Mouse (Mus musculus) heart, embryonic 12.5 days (tissue): ENCODE measurements around the gene Neurl1b. TPM values are rescaled to one million over a fixed set of nuclear protein-coding genes. Genes with fewer than 3 reads are reported as not detected.

Source experiments
- ATAC-seq: fragments of 200-750 bp; cut with Nextera tagmentation; 2 replicates; pipeline ENCODE4 v1.8.0; 2017; ENCODE audit warnings: moderate TSS enrichment, moderate library complexity; ENCODE audit not compliant: insufficient number of reproducible peaks, low FRiP score
- H3K27ac ChIP-seq: fragments of 300-500 bp; sonication (generic); 2 replicates; pipeline ENCODE4 v1.5.1; 2016; ENCODE audit warnings: mild to moderate bottlenecking, moderate library complexity; ENCODE audit not compliant: poor library complexity, severe bottlenecking
- H3K27me3 ChIP-seq: fragments of 300-500 bp; sonication (generic); replicated peaks from 2 replicates; pipeline ENCODE4 v1.6.1; 2016; ENCODE audit warnings: mild to moderate bottlenecking, moderate library complexity
- H3K36me3 ChIP-seq: fragments of 300-500 bp; sonication (generic); 2 replicates; pipeline ENCODE4 v1.6.1; 2016; ENCODE audit warnings: mild to moderate bottlenecking, moderate library complexity
- H3K4me1 ChIP-seq: fragments of 300-500 bp; sonication (generic); replicated peaks from 2 replicates; pipeline ENCODE4 v1.6.1; 2016; ENCODE audit warnings: mild to moderate bottlenecking
- H3K4me2 ChIP-seq: fragments of 300-500 bp; sonication (generic); 2 replicates; pipeline ENCODE4 v1.6.1; 2016; ENCODE audit warnings: mild to moderate bottlenecking, moderate library complexity
- H3K4me3 ChIP-seq: fragments of 300-500 bp; sonication (generic); 2 replicates; pipeline ENCODE4 v1.5.1; 2016; ENCODE audit warnings: mild to moderate bottlenecking
- H3K9ac ChIP-seq: fragments of 300-500 bp; sonication (generic); 2 replicates; pipeline ENCODE4 v1.6.1; 2016; ENCODE audit warnings: mild to moderate bottlenecking, moderate library complexity
- H3K9me3 ChIP-seq: fragments of 300-500 bp; sonication (generic); replicated peaks from 2 replicates; pipeline ENCODE4 v1.6.1; 2016; ENCODE audit warnings: mild to moderate bottlenecking, moderate library complexity
- WGBS: fragments of 180-500 bp; shearing (Covaris S2); methylation state at CpG from one replicate; pipeline ENCODE4 v1.1.7; 2016; 5-methylcytosine and 5-hydroxymethylcytosine counted together
- polyA plus RNA-seq: library from polyadenylated mRNA; unstranded; fragments of >200 nt; fragmentation: Nextera tagmentation; extraction: Ambion mirVana; gene quantifications from 2 replicates; pipeline ENCODE4 v1.2.1, GENCODE M21; 2016

The Neurl1b gene
- polyA plus RNA-seq, 1 experiment from 2014 or later: 2.4 TPM

DNA sequence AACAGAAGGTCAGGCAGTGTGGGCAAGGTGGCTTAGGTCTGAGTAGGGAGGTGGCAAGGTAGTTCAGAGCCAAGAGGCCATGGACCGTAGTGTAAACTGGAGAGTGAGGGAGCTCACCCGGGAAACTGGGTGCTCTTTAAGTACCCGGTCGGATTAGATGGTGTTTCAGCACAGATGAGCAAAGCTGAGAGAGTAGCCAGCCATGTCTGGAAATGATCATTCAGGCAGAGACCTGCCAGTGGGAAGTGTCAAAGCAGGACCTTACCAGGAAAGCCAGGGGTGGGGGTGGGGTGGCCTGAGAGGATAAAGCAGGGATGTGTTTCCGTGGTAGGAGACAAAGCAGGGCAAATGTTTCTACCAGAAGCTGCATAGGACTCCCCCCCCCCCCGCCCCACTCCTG lies 62.2 kb downstream of the Neurl1b start:
- no peak overlapping the region for H3K4me2 ChIP-seq
- ATAC-seq: no peak

DNA sequence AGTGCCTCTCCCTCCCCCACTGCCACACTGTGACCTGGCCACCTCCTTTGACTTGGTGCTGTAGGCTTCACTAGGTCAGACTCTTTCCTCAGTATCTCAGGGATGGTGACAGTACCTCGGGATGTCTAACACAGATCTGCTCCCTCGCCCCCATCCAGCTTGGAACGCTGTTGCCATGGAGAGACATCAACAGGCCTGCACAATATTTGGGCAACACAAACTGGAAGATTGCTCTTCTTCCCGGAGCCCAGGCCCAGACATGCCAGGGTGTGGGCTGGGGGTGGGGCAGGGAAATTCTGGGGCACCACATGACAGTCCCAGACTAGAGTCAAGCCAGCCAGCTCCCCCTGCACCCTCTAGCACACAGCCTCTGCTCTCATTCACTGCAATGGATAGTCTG lies 64.0 kb downstream of the Neurl1b start:
- Histone ChIP-seq H3K9me3 (no peaks in the 10 kb centered on the region), H3K27me3 (no peaks in the 10 kb centered on the region), H3K4me3 (no peak overlapping the region), H3K27ac (peak overlapping the region; percentile 46; the same call in 1 of the 2 replicates), H3K4me1 (peaks cover 23% of the 10 kb centered on the region), H3K4me2 (no peak overlapping the region), H3K36me3 (no peaks in the 10 kb centered on the region), H3K9ac (peak overlapping the region; percentile 33; the same call in 1 of the 2 replicates)
- 0 out of 2 replicates have a peak, but pooled peaks have one; percentile 19 for ATAC-seq
- WGBS: 40% methylated on average over 4 of the region's 4 CpGs

More for the DNA sequence above, 62.2 kb downstream of the Neurl1b start:
- Histone ChIP-seq H3K9me3 (no peaks in the 10 kb centered on the region), H3K9ac (no peak overlapping the region), H3K36me3 (no peaks in the 10 kb centered on the region), H3K27ac (no peak overlapping the region), H3K27me3 (no peaks in the 10 kb centered on the region), H3K4me3 (no peak overlapping the region), H3K4me1 (peaks cover 23% of the 10 kb centered on the region)
- 35% methylated on average over 6 of the region's 6 CpGs for WGBS

DNA sequence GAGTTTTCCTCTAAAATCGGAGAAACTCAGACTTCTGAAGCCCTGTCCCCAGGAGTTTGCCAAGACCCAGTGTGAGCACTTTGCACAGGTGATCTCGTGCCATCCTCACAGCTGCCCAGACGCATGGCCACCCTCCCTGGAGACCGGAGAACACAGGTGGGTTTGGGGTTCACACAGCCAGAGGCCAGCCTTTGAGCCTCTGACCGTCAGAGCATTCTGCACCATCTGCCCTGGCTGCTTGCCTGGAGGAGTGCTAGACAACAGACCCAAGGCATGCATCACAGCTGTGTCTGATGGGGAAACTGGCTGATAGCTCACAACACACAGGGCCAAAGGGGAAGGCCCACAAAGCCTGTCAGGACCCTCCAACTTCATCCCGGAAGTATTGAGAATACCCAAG lies 65.0 kb downstream of the Neurl1b start:
- WGBS: 74% methylated on average over 6 of the region's 6 CpGs
- no peaks in the 10 kb centered on the region for H3K9me3 ChIP-seq
- no peak overlapping the region for H3K9ac ChIP-seq
- H3K27ac ChIP-seq: no peak overlapping the region
- H3K36me3 ChIP-seq: no peaks in the 10 kb centered on the region
- H3K27me3 ChIP-seq: no peaks in the 10 kb centered on the region
- no peak overlapping the region for H3K4me3 ChIP-seq
- H3K4me2 ChIP-seq: no peak overlapping the region
- ATAC-seq: no peak
- H3K4me1 ChIP-seq: peaks cover 23% of the 10 kb centered on the region

DNA sequence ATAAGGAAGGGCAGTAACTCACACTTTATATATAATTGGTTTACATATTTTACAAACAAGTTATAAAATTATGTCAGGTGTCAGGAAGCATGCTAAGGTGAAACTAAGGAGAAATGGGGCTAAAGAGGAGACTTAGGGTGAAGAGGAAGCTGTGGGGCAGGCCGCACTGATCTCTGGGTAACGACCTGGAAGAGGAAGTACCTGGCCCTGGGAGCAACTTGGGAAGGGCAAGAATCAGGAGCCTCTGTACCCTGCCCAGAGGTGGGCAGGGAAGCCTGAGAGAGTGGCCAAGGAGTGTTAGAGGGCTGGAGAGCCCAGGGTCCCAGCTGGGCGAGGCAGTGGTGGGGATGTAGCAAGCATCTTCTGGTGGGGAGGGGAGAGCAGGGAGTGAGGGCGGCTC lies 66.3 kb downstream of the Neurl1b start:
- Histone ChIP-seq H3K4me1 (peaks cover 23% of the 10 kb centered on the region), H3K36me3 (no peaks in the 10 kb centered on the region), H3K9me3 (no peaks in the 10 kb centered on the region), H3K27ac (no peak overlapping the region), H3K9ac (no peak overlapping the region), H3K27me3 (no peaks in the 10 kb centered on the region), H3K4me3 (no peak overlapping the region), H3K4me2 (no peak overlapping the region)
- no peak for ATAC-seq
- 90% methylated on average over 4 of the region's 4 CpGs for WGBS

DNA sequence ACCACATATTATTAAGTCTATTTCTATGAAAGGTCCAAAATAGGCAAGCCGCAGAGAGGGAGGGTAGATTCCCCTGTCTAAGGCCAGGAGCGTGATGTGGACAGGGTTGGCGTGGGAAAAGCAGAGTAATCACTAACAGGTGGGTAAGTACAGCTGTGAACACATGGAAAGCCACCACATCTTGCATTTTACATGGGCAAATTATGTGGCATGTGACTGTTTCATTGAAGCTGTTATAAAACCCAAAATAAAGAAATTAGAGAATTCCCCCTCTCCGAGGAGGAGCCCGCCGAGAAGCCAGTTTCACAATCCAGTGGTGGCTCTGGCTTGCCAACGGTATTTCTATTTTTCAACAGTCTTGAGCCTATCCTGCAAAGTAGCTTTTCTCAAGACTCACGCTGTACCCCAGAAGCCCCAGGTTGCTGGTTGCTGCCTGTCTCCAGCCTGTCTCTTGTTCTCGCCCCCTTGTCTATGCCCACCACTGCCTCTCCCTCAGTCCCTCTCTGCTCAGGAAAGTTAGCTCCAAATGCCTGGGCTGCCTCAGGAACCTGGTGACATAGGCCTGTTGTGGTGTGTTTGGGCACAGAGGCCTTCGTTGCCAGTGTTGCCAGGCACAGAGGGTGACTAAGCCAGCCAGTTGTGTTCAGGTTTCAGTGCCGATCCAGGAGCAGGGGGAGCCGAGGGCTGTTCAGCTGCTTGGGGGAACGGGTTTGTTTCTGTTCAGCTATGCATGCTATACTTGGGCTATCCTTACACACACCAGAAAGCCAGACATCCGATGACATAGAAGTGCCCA lies 70.2 kb downstream of the Neurl1b start:
- Histone ChIP-seq H3K9me3 (no peaks in the 10 kb centered on the region), H3K4me1 (peaks cover 21% of the 10 kb centered on the region), H3K9ac (no peak overlapping the region), H3K4me3 (no peak overlapping the region), H3K4me2 (no peak overlapping the region), H3K27me3 (no peaks in the 10 kb centered on the region), H3K36me3 (no peaks in the 10 kb centered on the region), H3K27ac (no peak overlapping the region)
- no peak for ATAC-seq
- 85% methylated on average over 14 of the region's 14 CpGs for WGBS

DNA sequence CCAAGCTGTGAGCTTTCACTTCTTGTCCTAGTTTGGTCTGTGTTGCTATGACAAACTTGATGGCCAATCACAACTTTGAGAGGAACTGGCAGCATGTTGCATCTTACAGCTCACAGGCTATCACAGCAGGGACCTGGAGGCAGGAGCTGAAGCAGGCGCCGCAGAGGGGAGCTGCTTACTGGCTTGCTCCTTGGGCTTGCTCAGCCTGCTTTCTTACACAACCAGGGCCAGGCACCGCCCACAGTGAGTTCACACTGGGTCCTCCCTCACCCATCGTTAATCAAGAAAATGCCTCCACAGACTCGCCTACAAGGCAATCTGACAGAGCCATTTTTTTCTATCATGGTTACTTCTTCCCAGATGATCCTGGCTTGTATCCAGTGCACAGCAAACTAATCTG lies 72.6 kb downstream of the Neurl1b start:
- 54% methylated on average over 5 of the region's 5 CpGs for WGBS
- no peak for ATAC-seq
- no peak overlapping the region for H3K27ac ChIP-seq

DNA sequence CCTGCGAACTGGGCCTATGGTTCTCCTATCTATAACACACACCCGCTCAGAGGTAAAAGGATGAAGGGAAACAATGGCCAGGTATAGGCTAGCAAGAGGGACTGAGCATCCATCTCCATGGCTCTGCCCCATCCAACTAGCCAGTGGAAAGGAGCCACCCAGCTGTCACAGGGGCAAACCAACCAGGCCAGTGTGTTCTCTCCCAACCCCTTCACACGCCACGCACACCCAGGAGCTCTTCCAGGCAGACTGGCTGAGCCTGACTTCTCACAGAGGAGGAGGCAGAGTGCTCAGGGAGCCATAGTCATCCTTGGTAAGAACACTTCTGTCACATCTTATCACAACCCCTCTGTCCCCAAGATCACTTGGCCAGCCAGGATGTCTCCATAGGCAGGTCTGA lies 73.3 kb downstream of the Neurl1b start:
- Histone ChIP-seq H3K36me3 (no peaks in the 10 kb centered on the region), H3K9ac (no peak overlapping the region), H3K27me3 (no peaks in the 10 kb centered on the region), H3K4me1 (peaks cover 37% of the 10 kb centered on the region), H3K4me2 (no peak overlapping the region), H3K9me3 (peaks cover 9% of the 10 kb centered on the region), H3K4me3 (no peak overlapping the region), H3K27ac (no peak overlapping the region)
- 88% methylated on average over 4 of the region's 4 CpGs for WGBS
- no peak for ATAC-seq

More for the DNA sequence above, 72.6 kb downstream of the Neurl1b start:
- H3K4me1 ChIP-seq: peaks cover 37% of the 10 kb centered on the region
- peaks cover 2% of the 10 kb centered on the region for H3K9me3 ChIP-seq
- H3K36me3 ChIP-seq: no peaks in the 10 kb centered on the region
- no peak overlapping the region for H3K4me3 ChIP-seq
- no peak overlapping the region for H3K9ac ChIP-seq
- H3K27me3 ChIP-seq: no peaks in the 10 kb centered on the region
- H3K4me2 ChIP-seq: no peak overlapping the region

DNA sequence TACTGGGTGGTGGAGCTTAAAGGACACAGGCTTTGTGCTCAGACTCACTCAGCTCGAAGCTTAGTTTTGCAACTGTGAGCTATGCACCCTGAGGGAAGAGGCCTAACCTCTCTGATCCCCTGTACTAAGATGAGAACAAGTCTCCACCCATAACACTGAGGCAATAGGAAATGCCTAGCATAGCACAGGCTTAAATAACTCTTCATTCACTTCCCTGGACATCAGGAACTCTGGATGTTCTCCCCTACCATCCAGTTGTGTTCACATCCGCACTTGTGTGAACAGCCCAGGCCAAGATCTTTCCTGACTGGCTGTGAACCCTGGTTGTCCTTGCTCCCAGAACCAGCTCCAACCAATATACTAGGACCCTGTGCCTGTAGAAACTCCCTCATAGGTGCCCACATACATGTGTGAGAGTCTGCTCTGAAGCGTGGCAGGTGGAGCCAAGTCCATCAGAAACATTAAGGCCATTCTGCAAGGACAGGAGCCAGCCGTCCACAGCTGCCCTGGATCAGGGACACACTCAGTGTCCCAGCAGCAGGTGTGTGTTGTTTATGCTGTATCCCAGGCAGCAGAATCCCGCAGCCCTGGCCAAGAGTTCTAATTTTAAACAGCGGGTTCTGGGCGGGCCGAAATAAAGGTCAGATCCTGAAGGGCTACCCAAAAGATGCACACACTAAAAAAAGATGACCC lies 74.2 kb downstream of the Neurl1b start:
- Histone ChIP-seq H3K36me3 (no peaks in the 10 kb centered on the region), H3K9ac (no peak overlapping the region), H3K4me3 (no peak overlapping the region), H3K27ac (peak overlapping the region; percentile 76), H3K4me2 (no peak overlapping the region), H3K27me3 (no peaks in the 10 kb centered on the region), H3K9me3 (peaks cover 16% of the 10 kb centered on the region), H3K4me1 (peaks cover 37% of the 10 kb centered on the region)
- WGBS: 58% methylated on average over 8 of the region's 8 CpGs
- ATAC-seq: no peak

DNA sequence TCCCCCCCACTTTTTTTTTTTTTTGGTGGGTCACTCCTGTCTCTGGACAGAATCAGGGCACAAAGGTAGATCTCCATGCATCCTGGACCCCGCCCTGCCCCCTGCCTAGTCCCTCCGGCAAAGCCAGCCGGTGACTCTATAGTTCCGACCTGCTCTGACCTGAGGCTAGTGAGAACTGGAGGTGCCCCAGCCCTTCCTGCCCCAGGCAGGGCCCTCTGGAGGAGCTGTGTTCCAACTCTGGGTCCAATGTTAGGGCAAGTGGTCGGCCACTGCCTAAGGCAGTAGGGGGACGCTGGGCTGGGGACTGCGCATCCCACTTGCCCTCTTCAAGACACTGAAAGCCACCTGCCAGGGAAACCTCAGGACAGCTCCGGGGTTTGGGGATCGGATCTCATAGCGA lies 75.4 kb downstream of the Neurl1b start:
- H3K27ac ChIP-seq: peak overlapping the region; percentile 88
- WGBS: 90% methylated on average over 10 of the region's 10 CpGs
- H3K4me2 ChIP-seq: no peak overlapping the region
- H3K4me3 ChIP-seq: no peak overlapping the region
- no peaks in the 10 kb centered on the region for H3K27me3 ChIP-seq
- no peak overlapping the region for H3K9ac ChIP-seq
- peaks cover 20% of the 10 kb centered on the region for H3K9me3 ChIP-seq
- peaks cover 37% of the 10 kb centered on the region for H3K4me1 ChIP-seq
- H3K36me3 ChIP-seq: no peaks in the 10 kb centered on the region
- ATAC-seq: no peak; the same call in 1 of the 2 replicates

DNA sequence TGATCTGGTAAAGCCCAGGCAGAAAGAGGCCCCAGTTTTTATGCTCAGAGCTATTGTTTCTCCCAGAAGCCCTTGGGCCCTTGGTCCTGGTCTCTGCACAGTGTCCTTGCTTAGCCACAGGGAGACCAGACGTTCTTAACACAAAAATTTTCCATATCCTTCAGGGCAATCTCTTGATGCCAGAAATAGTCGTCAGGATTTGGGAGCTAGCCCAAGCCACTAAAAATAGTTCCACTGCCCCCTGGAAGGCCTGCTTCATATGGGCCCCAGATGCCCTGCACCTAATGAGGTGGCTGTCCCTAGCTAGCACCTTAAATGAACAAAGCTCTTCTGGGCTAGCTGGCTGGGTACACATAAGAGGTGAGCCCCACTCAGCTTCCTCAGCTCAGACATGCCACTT lies 76.3 kb downstream of the Neurl1b start:
- no peaks in the 10 kb centered on the region for H3K27me3 ChIP-seq
- H3K4me1 ChIP-seq: peaks cover 37% of the 10 kb centered on the region
- no peaks in the 10 kb centered on the region for H3K36me3 ChIP-seq
- H3K9me3 ChIP-seq: peaks cover 20% of the 10 kb centered on the region
- H3K4me2 ChIP-seq: no peak overlapping the region
- H3K27ac ChIP-seq: peak overlapping the region; percentile 88
- H3K4me3 ChIP-seq: no peak overlapping the region
- WGBS: 7% methylated on average over 2 of the region's 2 CpGs
- peak; percentile 58 for ATAC-seq
- H3K9ac ChIP-seq: peak overlapping the region; percentile 16; the same call in 1 of the 2 replicates

DNA sequence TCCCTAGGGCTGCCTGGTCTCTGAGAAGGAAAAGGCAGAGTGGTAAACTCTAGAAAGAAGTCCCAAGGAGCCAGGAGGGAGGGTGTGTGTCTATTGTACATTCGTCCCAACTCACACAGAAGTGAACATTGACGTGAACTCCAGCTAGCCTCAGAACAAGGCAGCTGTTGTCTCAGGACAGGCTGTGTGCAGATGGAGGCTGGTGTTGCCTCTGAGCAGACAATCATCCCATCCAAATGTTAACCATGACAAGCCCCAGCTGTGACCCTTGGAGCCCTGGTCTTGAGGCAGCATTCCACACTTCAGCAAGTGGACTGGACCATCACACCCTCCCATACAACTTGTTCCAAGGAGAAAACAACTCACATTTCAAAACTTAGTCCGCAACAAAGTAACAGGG lies 77.6 kb downstream of the Neurl1b start:
- Histone ChIP-seq H3K4me3 (no peak overlapping the region), H3K27me3 (no peaks in the 10 kb centered on the region), H3K27ac (no peak overlapping the region), H3K4me1 (peaks cover 35% of the 10 kb centered on the region), H3K4me2 (no peak overlapping the region), H3K9ac (no peak overlapping the region), H3K36me3 (no peaks in the 10 kb centered on the region), H3K9me3 (peaks cover 20% of the 10 kb centered on the region)
- whole genome bisulfite sequencing: 80% methylated on average over 3 of the region's 3 CpGs
- no peak for ATAC-seq
